Mouse (Mus musculus) gastrocnemius, postnatal 4 days (tissue): ENCODE data around the gene Kcnmb2. TPM values are rescaled to one million over a fixed set of nuclear protein-coding genes. Genes with fewer than 3 reads are reported as not detected.

Source experiments
- DNase-seq, 2 experiments: peaks; one replicate each; pipeline ENCODE4 v3.0.0; 2021 to 2022; ENCODE audit warnings: low spot score in 2 of 2, mixed read lengths in 2 of 2
- total RNA-seq, 2 experiments: library from RNA; stranded (reverse); gene quantifications; 2 replicates each; pipeline ENCODE4 v1.2.3; 2021

Kcnmb2 gene
- total RNA-seq, 2 experiments from 2014 or later = 0.17 TPM; not detected in 1

DNA sequence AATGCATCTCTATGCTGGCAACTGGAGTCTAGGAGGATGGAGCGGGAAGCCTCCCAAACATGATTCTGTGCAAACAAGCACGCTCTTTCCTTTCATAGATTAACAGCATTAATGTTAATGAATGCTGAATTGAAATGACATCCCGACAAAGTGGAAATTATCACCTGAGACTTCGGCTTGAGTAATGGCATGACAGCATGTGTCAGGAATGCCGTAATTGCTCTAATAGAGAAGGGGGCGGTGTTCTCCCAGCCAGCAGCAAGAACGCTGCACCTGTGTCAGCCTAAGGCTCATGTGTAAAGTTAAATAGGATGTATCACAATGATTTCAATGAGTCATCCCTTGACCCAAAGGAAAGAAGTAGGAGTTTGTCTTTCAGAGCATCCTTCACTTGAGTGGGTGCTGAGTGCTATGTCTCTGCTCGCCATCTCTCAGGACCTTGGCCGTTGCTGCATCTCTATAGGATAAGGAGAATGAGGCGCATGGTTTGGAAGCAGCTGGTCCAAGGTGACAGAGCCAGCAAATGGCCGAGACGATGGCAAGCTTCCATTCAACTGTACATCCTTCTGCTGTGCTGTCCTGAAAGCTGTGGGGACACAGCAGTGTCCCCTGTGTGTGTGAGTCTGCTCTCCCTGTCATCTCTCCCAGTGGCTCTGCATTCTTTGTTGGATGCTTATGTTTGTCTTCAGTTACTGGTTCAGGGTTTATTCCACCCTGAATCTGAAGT, 110.1 kb downstream of the Kcnmb2 start:
- no peak for DNase-seq

GRCm38 (mm10) chr3:32020981-32021380, 118.7 kb downstream of the Kcnmb2 start:
- DNase-seq = no peak

DNA sequence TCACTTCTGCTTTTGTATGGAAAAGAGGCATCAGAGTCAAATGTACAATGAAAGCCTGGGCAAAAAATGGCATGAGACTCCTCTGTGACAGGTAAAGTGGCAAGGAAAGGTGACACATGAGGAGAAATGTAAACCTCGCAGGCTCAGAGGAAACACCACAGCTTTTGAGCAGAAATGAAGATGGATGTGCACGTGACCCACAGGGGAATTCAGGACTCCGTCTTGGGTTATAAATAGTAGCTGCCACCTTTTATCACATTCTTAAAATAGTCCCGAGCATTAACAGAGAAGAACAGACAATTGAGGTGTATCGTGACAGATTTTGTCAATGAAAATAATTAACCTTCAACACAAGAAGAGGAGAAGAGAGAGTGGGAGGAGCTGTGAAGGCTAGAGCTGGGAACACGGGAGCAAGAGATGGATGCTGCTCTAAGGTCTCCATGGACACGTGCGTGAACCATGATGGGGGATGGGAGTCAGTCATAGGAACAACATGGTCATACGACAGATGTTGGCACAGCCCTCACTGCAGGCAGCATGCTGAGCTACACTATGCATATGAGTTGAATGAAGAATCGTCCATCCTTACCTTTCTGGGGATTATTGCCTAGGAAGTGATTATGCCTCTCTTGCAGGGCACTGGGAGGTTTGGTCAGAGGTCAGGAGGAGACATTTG, 127.2 kb downstream of the Kcnmb2 start:
- DNase-seq = no peak

- DNase-seq = no peak
Measured at GRCm38 (mm10) chr3:32032381-32032780, 130.1 kb downstream of the Kcnmb2 start.

- DNase-seq = no peak
Measured at GRCm38 (mm10) chr3:32043814-32044213, 141.5 kb downstream of the Kcnmb2 start.

DNA sequence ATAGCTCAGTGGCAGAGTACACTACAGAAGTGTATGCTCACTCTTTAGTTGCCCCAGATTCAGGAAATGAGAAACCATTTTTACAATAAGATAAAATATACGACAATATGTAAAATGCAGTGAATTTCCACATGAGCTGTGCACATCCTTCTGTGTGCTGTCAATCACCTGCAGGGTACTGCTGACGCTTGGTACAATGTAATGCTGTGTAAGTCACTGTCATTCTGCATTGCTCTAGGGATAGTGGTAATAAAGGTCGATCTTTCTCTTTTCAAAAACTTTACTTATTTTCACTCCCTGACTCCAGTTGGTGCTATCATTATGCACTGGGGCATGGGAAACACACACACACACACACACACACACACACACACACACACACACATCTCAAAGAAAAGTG, 146.5 kb downstream of the Kcnmb2 start:
- DNase-seq = no peak

- no peak for DNase-seq
Measured at GRCm38 (mm10) chr3:32052596-32052995, 150.3 kb downstream of the Kcnmb2 start.

DNA sequence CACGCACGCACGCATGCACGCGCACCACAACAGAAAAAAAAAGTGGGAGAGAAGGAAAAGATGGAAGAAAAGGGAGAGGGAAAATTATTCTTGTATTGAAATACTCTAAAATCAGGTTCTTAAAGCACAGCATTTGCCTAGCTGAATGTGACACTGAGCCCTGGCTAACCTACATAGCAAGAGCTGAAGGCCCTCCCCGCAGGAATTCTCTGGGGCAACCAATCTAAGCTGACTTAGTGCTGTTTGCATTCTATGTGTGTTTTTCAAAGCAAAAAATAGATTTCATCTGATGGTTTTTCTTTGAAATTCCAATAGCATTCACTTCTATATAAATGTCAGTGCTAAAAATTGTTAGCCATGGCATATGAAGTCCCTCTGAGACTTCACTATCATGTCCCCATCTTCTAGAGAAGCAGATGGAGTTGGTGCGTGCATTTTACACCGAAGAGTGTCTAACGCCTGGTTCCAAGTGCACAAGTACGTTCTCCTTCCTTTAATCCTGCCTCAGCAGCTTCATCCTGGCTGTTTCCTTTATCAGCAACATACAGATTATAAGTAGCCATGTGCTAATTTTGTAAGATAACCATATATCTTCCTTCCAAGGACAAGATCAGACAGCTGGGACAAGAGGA, 151.4 kb downstream of the Kcnmb2 start:
- no peak for DNase-seq

DNA sequence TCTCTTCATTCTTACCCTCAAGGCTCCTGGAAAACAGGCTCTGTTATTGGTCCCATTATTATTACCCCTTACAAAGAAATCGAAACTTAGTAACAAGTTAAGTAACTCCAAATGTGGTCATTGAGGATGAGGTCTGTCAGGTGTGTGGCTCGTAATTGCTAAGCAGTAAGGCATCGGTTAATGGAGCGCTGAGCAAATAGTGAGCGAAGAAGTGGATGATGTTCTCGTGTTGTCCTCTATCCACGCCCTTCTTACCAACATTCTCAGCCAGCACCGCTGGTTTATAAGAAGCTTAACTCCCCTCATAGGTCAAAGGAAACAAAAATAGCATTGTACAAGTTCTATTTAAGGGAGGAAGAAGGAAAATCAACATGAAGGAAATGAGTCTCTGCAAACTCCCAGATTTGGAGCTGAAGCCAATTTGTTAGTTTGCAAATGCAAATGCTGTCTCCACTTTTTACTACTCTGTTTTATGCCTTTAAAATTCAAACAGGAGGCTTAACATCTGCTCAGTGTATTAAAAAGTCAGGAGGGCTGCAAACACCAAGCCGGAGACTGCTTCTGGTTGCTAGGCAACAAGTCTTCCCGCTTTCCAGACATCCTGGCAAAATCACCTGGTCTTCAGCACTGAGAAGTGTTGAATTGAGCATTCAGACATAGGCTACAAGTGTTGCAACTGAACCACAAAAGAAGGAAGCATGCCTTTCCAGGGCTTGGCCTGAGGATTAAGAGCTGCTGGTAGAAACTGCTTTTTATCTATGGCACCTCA, 157.8 kb downstream of the Kcnmb2 start:
- no peak for DNase-seq

- DNase-seq = no peak
Measured at GRCm38 (mm10) chr3:32062685-32063084, 160.4 kb downstream of the Kcnmb2 start.

DNA sequence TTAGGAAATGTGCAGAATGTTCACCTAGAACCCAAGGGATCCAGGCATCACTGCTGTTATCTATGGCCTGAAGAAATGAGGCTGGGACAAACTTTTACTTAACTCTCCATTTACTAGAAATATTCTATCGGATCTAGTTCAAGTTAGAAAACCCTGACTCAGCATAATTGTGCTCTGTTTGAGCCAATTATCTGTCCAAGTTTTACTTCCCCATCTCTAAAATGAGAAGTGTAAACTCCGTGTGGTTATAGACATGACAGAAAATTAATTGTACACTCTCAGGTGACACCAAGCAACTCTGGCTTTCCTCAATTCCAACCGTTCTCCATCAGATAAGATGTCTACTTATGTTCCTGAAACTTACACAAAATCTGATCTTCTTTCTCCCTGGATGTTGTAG, 161.0 kb downstream of the Kcnmb2 start:
- DNase-seq = no peak

GRCm38 (mm10) chr3:32067004-32067935, 165.0 kb downstream of the Kcnmb2 start:
- DNase-seq = no peak

GRCm38 (mm10) chr3:32073881-32074280, 171.6 kb downstream of the Kcnmb2 start:
- DNase-seq = no peak

- no peak for DNase-seq
Measured at GRCm38 (mm10) chr3:32088762-32089161, 186.5 kb downstream of the Kcnmb2 start.

DNA sequence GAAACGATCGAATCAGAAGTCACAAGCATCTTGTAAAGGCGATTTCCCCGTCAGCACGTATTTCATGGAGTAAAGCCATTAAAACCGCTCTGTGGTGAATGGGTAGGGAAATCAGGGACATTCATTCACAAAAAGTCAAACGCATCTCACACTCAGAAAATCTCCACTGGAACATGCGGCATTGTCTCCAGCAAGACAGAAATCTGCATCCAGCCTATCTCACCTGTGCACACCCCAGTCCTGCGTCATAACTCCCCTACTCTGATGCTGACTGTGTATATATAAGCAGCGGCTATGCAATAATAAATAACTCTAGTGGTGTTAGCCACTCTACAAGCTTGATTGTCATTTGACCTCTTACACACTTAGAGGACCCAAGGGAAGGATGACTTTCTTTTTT, 199.1 kb downstream of the Kcnmb2 start:
- DNase-seq = no peak

DNA sequence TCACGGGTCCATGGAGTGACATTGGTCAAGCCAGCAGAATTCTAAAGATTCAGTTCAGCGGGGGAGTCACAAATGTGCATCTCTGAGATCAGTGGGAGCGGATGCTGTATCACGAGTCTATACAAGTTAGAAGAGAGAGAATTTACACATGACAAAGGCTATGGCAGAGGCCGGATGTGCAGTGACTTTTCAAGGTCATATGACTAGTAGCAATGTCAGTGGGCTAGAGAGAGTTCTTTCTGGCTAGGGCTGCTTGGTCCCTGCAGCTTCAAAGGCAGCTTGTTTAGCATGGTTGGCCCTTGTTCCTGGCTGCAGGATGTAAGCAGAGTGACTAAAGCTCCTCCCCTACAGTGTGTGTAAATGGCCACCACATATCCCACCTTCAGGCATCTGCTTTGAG, 217.5 kb downstream of the Kcnmb2 start:
- no peak for DNase-seq

DNA sequence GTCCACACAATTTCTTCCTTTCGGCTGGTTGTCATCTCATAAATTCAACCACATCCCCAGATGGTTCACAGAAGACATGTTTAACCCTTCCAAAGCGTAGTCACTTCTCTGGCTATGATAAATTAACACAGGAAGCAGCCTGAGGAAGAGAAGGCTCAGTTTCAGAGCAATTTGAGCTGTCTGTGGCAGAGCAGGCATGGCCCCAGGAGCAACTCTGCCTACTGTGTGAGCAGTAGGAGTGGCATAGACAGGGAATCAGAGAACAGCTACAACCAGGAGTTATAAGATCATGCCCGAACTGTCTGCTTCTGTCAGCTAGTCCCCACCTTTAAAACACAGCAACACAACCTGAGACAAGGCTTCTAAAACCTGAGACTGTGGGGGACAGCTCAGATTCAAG, 219.4 kb downstream of the Kcnmb2 start:
- DNase-seq = no peak

- no peak for DNase-seq
Measured at GRCm38 (mm10) chr3:32125431-32125830, 223.1 kb downstream of the Kcnmb2 start.

GRCm38 (mm10) chr3:32128391-32128790, 226.1 kb downstream of the Kcnmb2 start:
- DNase-seq = no peak

- no peak for DNase-seq
Measured at GRCm38 (mm10) chr3:32130696-32131095, 228.4 kb downstream of the Kcnmb2 start.
